Mouse (Mus musculus) olfactory bulb, adult 2 months (tissue): ENCODE measurements around the gene Uap1. TPM values are rescaled to one million over a fixed set of nuclear protein-coding genes. Genes with fewer than 3 reads are reported as not detected.

ENCODE experiments used
- H3K27ac ChIP-seq: fragments of 200-500 bp; 2 replicates; pipeline ENCODE4 v1.5.1; 2012; ENCODE audit warnings: low read depth, low read length; ENCODE audit not compliant: insufficient read depth
- H3K4me1 ChIP-seq: fragments of 200-500 bp; 2 replicates; pipeline ENCODE4 v1.6.1; 2012; ENCODE audit warnings: low read length; ENCODE audit not compliant: control insufficient read depth, insufficient read depth
- H3K4me3 ChIP-seq: fragments of 200-500 bp; 2 replicates; pipeline ENCODE4 v1.5.1; 2012; ENCODE audit warnings: mild to moderate bottlenecking, low read depth, low read length, moderate library complexity; ENCODE audit not compliant: insufficient read depth
- CTCF ChIP-seq: fragments of 200-500 bp; IDR thresholded peaks from 2 replicates; pipeline ENCODE4 v1.5.1; 2012; ENCODE audit warnings: low read depth, mild to moderate bottlenecking, low read length, moderate library complexity; ENCODE audit not compliant: insufficient read depth
- POLR2A ChIP-seq: fragments of 200-500 bp; IDR thresholded peaks from 2 replicates; pipeline ENCODE4 v1.6.1; 2012; ENCODE audit warnings: mild to moderate bottlenecking, low read depth, low read length, moderate library complexity; ENCODE audit not compliant: insufficient read depth
- WGBS: fragments of 180-500 bp; shearing (Covaris S2); methylation state at CpG from one replicate; pipeline ENCODE4 v1.1.7; 2018; 5-methylcytosine and 5-hydroxymethylcytosine counted together
- polyA plus RNA-seq: library from polyadenylated mRNA; stranded (reverse); fragments of >200 nt; gene quantifications from 2 replicates; pipeline ENCODE4 v1.2.4, GENCODE M21; 2012; ENCODE audit warnings: low replicate concordance; ENCODE audit not compliant: missing spikeins, insufficient read depth, insufficient read length

The Uap1 gene
- polyA plus RNA-seq, 1 experiment, result not detected

DNA sequence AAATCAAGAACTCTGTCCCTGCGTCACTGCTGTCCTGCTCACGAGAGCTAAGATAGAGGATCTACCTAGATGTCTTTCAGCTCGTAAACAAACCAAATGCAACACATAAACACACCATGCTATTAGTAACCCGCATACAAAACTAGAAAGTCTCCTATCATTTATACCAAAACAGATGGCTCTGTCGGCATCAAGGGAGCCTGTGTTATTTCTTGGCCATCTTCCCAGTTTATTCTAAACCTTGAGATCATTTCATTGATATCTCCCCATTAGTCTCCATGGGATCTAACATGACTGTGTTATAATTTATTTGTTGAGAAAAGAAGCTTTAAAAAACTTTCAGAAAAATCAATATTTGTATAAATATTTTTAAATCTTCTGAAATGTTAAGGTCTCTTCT is 19.0 kb downstream of the Uap1 start:
- TF ChIP-seq CTCF (no peak), POLR2A (no peak)
- Histone ChIP-seq H3K27ac (no peak overlapping the region), H3K4me3 (no peak overlapping the region), H3K4me1 (peaks cover 2% of the 10 kb centered on the region; the same call in 1 of the 2 replicates)
- 56% methylated on average over 5 of the region's 5 CpGs for WGBS

DNA sequence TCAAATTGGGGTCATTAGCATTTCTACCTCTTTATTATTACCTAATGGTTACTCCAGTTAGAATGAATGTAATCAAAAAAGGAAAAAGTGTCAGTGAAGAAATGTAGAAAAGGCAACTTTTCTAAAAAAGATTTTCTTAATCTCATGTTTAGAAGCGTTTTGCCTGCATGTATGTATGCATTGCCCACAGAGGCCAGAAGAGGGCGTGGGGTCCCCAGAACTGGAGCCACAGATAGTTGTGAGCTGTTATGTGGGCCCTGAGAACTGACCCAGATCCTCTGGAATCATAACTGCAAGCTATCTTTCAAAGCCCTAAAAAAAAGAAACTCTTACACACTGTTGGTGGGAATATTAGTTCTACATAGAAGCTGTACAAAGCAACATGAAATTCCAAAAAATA is 19.5 kb downstream of the Uap1 start:
- Histone ChIP-seq H3K27ac (no peak overlapping the region), H3K4me3 (no peak overlapping the region), H3K4me1 (peaks cover 2% of the 10 kb centered on the region; the same call in 1 of the 2 replicates)
- WGBS, result 77% methylated on average over 2 of the region's 2 CpGs
- no peak for TF ChIP-seq POLR2A
- TF ChIP-seq CTCF, result no peak

DNA sequence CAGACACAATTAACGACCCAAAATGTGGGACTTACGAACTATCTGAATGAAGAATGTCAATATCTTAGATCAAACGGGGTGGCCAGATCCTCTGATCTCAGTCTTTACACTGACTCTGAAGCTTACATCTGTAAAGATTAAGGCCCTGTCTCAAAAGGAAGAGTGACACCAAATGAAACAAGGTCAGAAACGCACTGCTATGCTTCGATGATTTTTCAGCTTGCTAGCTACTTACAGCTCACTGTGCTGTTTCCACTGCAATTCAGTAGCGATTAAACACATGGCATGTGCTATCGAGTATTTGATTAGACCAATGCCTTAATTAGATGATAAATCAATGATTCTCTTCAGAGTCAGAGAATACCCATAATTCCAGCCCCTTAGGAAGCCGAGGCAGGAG is 20.8 kb downstream of the Uap1 start:
- Histone ChIP-seq H3K4me3 (no peak overlapping the region), H3K4me1 (no peaks in the 10 kb centered on the region), H3K27ac (no peak overlapping the region)
- WGBS, result 76% methylated on average over 8 of the region's 8 CpGs
- TF ChIP-seq POLR2A (no peak), CTCF (no peak)

DNA sequence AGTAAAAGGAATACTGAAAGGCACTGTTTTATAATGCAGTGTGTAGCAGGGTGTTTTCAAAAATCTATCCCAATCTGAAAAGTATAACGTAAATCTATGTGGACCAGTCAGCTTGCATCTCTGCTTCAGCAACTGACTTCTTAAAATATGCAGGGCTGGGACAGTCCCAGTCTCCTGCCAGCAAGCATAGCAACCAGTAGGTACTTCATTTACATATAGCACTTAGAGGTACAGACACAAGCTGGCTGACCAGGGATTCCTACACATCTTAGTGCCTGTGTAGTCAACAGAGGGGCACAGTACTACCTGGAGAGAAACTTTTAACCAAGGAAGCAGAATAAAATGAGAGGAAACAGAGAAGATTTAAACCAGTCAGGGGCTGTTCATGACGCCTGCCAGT is 22.2 kb downstream of the Uap1 start:
- Histone ChIP-seq H3K27ac (no peak overlapping the region), H3K4me1 (peaks cover 2% of the 10 kb centered on the region; the same call in 1 of the 2 replicates), H3K4me3 (no peak overlapping the region)
- WGBS, result 95% methylated on average over 2 of the region's 2 CpGs
- TF ChIP-seq CTCF (no peak), POLR2A (no peak)

DNA sequence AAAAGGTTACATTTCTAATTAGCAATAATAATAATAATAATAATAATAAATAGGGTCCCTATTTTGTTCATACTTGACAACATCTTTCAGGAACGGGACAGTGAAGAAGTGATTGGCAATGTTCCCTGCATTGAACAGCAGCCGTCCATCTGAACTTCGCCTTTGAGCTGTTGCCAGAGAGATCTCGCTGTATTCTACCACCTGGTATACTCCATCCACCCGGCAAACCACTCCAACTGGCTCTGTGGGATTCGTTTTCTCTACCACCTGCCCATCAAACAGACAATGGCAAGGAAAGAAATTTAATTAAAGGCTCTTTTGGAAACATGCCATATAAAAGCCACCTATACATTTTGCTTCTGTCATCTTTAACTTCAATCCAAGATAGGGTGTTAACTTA is 23.9 kb downstream of the Uap1 start:
- 66% methylated on average over 6 of the region's 6 CpGs for WGBS
- Histone ChIP-seq H3K4me1 (peaks cover 3% of the 10 kb centered on the region; the same call in 1 of the 2 replicates), H3K4me3 (no peak overlapping the region), H3K27ac (no peak overlapping the region)
- no peak for TF ChIP-seq CTCF
- no peak for TF ChIP-seq POLR2A

DNA sequence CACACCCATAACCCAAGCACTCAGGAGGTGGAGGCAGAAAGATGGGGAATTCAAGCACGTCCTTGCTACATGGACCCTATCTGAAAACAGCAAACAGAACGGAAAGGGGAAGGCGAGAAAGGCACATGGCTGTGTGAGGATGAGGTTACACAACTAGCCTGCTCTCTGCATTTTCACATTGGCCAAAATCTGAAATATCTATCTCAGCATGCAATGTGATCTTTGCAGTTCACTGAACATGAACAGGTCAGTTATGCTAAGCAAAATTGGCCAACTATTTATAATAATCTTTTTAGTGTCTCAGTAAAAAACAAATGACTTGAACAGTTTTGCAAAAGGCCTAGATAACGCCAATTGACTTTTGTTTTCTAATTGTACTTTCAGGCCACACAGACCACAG is 25.0 kb downstream of the Uap1 start:
- H3K4me1 ChIP-seq, result peaks cover 3% of the 10 kb centered on the region; the same call in 1 of the 2 replicates
- 92% methylated on average over 4 of the region's 4 CpGs for WGBS

DNA sequence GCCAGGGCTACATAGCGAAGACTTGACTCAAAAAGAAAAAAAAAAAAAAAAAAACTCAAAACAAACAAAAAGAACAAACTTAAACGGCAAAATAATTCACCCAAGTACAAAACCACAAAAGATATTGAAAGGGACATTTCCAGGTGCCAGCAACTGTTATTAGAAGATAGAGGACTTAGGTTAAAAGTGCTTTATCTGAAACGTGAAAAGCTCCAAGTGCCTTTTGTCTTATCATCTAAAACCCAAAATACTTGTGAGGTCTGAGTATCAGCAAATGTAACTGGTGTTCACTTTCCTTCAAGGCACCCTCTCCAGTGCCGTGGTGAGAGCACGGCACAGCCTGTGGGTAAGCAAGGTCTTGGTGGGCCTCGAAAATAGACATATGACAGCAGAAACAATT is 26.2 kb downstream of the Uap1 start:
- no peak overlapping the region for H3K27ac ChIP-seq
- WGBS, result 91% methylated on average over 6 of the region's 6 CpGs
- H3K4me3 ChIP-seq, result no peak overlapping the region
- TF ChIP-seq CTCF (no peak), POLR2A (no peak)
- H3K4me1 ChIP-seq, result peaks cover 3% of the 10 kb centered on the region; the same call in 1 of the 2 replicates

More for the DNA sequence above, 25.0 kb downstream of the Uap1 start:
- Histone ChIP-seq H3K4me3 (no peak overlapping the region), H3K27ac (no peak overlapping the region)
- no peak for TF ChIP-seq CTCF
- TF ChIP-seq POLR2A, result no peak

DNA sequence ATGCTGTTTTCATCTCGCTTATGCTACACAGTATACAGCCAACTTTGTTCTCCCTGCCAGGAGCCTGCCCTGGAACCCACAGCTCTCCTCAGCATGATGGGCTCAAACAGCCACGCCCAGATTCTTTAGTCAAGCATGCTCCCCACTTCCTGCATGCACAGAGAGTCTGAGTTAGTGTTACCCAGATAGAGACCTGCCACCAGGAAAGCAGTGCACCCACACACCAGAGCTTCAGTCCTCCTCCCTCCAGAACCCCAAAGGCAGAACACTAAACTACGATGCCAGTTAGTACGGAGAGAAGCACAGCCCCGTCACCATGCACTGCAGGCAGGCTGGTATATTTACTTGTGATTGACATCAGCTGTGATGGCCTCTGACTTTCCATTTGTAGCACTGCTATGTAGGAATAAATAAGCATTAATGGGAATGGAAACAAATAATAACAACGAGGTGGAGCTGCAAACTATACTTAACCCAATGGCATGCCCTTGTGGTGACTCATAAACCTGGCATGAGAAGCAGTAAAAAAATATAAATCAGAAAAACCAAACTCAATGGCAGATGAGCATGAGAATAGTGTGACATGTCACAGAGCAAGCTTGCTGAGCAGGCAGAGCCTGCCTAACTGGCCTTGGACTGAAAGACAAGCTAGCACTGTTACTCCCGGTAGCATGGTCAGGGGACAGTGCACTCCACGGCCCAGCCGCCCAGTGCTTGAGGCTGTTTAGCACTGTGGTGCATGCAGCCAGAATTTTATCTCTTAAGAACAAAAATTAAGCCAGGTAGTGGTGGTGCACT is 26.9 kb downstream of the Uap1 start:
- 80% methylated on average over 9 of the region's 9 CpGs for WGBS
- Histone ChIP-seq H3K4me3 (no peak overlapping the region), H3K27ac (no peak overlapping the region), H3K4me1 (peaks cover 3% of the 10 kb centered on the region; the same call in 1 of the 2 replicates)
- TF ChIP-seq CTCF, result no peak
- no peak for TF ChIP-seq POLR2A

DNA sequence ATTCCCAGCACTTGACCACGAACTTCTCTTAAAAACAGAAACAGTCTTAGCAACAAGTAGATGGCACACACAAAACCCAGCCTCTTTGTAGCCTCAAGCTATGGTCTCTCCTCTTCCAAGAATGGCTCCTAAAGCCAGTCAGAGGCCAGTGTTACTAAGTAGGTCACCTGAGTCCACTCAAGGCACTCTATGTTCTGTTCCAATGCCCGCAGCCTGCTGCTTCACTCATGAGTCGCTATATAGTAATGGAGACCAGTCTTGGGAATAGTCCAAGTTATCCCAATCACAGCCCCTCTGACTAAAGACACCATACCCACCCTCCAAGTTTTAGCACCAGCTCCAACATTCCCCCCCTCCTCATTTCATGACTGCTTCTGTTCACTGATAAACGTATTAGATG is 29.2 kb downstream of the Uap1 start:
- no peak for TF ChIP-seq CTCF
- no peak for TF ChIP-seq POLR2A
- no peak overlapping the region for H3K27ac ChIP-seq
- 91% methylated on average over 4 of the region's 4 CpGs for WGBS
- H3K4me3 ChIP-seq, result no peak overlapping the region
- H3K4me1 ChIP-seq, result peaks cover 3% of the 10 kb centered on the region; the same call in 1 of the 2 replicates
